Mouse (Mus musculus): Measurements from ENCODE around the gene Mark3.

Mark3 gene

DNA sequence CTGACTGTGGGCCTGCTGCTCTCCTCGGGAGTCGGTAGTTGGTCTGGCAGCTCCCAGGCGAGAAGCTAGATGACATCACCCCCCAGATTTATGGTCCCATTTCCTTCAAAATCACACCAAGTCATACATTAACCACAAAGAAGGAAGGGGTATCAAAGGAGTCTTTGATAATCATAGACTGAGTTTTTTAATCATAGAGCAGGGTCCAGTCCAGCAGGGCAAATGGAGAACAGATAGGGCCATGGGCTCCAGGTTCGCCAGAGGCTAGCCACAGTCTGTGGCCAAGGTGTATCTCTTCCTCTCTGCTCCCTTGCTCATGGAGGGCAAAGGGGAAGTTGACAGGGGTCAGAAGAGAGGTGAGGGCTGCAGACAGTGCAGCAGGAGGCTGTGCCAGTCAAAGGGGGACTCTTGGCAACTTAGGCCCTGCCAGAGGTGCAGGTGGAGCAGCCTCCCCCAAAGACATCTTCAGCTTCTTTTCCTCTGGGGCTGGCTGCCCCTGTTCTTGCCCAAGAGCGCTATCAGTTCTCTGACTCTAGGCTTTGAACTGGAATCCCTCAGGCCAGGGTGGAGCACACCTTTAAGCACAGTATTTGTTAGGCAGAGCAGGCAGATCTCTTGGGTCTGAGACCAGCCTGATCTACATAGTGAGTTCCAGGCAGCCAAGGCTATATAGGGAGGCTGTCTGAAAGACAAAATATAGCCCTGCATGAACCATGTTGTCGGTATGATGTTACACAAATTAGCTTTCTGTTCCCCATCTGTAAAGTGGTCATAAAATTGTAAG is 101.7 kb downstream of the Mark3 start:
- WGBS: 93% methylated on average over 6 of the region's 6 CpGs

DNA sequence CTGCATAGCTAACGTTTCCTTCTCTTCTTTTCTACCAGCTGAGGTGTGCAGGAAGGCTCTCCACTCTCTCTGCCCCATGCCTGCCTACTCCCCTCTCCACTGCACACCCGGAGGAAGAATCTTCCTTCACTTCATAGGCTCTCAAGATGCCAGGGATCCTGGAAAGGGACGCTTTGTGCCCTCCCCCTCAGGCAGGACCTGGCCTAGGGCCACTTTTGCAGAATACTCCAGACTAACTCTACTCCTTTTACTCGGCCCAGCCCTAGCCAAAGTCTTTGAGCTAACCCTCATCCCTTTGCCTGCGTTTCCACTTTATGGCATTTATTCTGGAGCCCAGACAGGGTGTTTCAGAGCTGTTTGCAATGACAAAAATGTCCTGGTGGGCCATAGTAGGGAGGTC is 103.1 kb downstream of the Mark3 start:
- WGBS: 8% methylated on average over 5 of the region's 5 CpGs

DNA sequence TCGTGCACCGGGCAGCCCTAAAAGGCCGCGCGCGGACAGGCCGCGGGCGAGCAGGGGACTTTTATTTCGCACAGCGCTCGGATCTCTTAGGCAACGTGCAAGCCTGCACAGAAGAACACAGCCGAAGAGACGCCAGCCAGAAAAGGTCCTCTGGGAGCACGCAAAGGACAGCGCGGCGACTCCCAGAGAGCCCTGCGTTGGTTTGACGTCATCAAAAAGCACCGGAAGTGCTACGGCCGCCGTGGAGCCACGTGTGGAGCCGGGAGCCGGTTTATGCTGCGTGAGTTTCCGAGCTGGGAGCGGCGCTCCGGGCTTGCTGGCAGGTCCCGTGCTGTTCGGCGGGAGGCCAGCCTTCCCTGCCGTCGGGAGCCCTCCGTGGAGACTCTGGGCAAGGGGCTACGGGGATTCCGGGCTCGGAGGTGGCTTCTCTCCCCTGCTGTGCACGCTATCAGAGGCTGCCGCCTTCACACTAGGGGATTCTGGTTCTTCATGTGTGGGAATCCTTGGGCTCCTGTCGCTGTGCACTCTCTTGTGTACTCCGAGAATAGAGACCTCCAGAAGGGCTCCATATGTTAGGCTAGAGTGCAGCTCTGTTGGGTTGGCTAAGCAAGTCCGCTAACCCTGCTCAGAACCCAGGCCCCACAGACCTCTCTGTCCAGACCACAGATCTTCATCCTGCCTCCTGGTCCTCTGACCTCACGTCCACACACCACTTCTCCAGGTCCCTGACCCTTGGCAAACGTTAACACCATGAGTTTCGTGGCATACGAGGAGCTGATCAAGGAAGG is 103.8 kb downstream of the Mark3 start, which contains the start of gene Trmt61a:
TSS of gene Trmt61a (plus strand) at position 224 of the 788 bp plus-strand sequence.
- under 1% methylated on average over 51 of the region's 51 CpGs for WGBS

DNA sequence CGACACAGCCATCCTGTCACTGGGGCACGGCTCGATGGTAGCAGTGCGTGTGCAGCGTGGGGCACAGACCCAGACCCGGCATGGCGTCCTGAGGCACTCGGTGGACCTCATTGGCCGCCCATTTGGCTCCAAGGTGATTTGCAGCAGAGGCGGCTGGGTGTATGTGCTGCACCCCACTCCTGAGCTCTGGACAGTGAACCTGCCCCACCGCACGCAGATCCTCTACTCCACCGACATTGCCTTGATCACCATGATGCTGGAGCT is 104.3 kb downstream of the Mark3 start:
- 6% methylated on average over 13 of the region's 13 CpGs for WGBS

DNA sequence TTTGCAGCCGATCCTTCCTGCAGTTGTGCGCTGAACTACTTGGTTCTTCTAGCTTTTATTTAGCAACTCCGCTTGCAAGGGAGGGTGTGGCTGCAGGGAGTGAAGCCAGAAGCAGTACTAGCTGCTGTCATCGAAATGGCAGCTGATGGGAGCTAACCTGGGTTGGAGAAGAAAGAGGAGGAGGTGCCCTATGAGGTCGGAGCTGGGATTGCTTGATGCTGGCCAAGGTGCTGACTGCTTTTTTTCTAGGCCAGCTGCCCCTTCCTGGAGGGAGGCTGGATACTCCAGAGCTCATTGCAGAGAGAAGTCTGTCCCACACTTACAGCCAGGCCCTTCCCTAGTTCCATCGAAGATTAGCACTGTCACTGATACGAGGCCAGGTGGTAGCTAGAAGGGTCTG is 104.7 kb downstream of the Mark3 start:
- WGBS: 39% methylated on average over 7 of the region's 7 CpGs

DNA sequence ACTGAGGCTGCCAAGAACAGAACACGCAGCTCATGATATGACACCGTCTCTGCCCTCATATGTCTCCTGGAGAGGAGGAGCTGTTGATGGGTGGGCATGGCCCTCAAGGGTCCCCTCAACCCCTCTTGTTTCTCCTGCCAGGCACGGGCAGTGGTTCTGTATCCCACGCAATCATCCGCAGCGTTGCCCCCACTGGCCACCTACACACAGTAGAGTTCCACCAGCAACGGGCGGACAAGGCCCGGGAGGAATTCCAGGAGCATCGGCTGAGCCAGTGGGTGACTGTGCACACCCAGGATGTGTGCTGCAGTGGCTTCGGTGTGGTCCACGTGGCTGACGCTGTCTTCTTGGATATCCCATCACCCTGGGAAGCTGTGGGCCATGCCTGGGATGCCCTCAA is 106.3 kb downstream of the Mark3 start:
- 56% methylated on average over 13 of the region's 13 CpGs for WGBS

DNA sequence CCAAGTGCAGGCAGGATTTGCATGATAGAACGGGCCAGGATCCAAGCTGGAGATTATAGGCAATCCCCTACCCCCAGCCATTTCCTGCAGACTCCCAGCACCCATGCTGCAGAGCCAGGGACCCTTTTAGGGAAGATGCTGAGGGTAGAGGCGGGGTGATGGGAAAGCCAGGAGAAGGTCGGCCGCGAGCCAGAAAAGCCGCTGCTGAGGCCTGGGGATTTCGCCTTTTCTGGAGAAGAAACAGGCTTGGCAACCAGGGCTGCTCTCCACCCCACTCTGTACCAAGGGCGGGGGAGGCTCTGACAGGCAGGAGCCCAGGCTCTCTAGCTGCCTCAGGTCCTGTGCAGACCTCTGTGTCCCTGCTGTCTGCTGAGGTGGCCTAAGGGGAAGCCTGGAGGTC is 107.0 kb downstream of the Mark3 start:
- 54% methylated on average over 8 of the region's 8 CpGs for WGBS

DNA sequence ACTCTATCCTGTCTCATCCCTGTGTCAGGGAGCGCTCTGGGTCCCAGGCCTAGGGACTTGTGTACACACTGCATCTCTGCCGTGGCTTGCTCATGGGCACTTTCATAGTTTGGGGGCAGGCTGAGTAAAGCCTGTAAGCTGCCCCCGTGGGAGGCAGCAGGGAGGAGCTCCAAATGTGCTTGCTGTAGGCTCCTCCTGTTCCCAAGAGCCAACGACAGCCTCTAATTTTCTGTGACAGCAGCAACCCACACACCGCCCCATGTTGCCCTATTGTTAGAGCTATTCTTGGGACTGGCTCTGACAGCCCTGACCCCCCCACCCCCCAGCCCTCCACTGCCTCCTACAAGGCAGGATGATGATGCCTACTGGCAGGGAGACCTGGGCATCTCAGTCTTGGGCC is 107.7 kb downstream of the Mark3 start:
- 65% methylated on average over 5 of the region's 5 CpGs for WGBS

DNA sequence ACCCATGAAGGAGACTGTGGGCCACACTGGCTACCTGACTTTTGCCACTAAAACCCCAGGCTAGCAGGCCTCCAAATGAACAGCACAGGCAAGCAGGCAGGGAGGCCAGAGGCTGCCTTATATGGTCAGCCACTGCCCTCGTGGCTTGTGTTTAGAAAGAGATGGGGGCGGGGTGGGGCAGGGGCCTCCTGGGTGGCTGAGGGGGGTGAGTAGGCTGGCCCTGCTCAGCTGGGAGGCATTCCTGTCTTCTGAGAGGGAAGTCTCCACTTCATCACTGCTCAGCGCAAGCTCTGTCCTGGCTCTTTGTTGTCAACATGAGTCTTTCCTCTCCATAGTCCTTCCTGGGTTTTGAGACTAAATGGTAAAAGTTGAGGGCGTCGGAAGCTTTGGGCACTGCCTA is 108.5 kb downstream of the Mark3 start:
- WGBS: 75% methylated on average over 5 of the region's 5 CpGs

DNA sequence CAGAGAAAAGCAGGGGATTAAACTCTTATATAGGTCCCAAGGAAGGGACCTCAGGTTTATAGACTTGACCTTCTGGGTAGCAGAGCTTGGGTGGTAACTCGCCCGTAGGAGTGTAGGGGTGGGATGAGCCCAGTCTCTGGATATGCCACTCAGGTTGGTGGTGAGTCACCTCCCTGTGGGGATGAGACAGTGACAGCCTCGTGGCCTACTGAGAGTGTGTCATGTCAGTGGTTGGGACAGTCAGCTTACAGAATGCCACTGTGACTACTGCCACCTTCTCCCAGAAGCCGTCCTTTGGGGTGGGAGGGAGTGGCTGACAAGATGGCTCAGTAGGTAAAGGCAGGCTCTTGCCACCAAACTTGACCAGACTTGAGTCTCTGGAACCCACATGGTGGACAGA is 112.1 kb downstream of the Mark3 start:
- WGBS: 68% methylated on average over 4 of the region's 4 CpGs

DNA sequence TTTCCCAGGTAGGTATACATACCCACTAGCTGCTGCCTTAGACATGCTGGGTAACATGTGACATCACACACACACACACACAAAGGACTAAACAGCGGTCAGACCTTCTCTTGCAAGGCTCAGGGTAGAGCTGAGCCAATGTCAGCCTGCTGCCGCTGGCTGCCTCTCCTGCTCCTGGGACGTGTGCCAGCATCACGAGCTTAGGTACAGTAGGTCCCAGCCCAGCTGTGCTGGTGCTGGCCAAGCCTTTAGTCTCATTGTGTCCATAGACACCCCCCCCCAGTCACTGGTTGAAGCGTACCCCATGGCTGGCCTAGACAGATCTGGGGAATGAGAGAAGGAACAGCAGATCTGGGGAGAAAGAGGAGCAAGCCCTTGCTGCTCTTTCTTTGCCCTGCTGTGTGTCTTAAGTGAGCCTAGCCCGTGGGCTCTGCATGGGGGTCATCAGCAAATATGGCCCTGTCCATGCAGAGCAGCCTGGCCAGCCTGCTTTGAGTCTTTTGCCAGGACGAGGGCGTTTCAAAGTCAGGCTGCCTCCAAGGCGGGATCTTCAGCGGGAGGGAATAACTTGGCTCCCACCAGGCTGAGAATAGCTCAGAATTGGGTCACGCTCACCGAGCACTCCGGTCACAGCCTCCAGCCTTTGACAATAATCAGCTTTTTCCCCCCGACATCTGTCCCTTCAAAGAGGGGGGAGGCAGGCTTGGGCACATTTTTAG is 113.2 kb downstream of the Mark3 start:
- WGBS: 8% methylated on average over 14 of the region's 14 CpGs

DNA sequence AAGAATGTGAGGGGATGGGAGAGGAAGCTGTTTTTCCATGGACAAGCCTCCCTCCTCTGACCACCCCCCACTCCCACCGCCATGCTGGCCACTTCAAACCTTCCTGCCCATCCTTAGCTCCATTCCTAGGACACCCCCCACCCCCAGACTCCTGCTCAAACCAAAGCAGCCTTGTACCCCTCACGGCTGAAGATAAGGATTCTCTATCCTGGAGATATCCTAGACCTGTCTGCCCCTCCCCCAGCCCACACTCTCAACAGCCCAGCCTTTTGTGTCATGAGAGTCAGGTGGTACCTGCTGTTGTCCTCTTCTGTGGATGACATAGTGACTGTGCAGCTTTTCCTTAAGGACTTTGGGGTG is 113.7 kb downstream of the Mark3 start:
- 17% methylated on average over 2 of the region's 2 CpGs for WGBS

DNA sequence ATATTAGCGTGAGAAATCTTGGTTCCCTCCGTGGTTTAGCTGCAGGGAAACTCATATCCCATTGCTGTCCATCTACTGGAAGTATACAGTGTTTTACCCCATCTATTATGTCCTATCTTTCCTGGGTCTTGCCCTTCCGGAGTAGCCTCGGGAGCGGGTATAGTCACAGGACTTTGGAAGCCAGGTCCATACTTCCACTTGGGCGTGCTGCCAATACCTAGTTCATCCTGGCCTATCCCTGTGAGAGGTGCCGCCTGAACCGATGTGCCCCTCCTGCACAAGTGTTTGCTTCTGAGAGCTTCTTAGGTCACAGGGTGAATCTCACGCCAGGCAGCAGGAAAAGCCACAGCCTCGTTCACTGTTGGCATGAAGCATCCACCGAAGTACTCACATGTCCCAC is 115.1 kb downstream of the Mark3 start:
- WGBS: 78% methylated on average over 11 of the region's 11 CpGs

DNA sequence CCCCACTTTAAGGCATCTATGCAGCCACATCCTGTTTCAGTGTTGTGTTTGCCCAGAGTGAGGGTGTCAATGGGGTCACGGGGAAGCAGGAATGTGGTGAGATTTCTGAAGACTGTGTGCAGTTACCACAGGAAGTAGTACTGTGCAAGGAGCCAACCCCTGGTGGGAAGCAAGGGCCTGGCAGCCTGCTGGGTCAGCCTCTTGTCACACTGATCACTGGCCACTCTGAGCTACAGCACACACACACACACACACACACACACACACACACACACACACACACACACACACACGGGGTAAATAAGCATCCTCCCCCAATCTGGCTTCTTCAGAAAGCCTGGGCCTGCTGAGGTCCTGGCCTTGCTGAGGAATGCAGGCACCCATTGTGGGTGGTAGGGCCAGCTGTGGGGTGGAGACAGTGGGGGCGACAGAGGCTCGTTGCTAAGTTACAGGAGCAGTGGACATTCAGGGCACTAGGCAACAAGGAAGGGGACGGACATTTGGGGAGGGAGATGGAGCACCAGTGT is 117.1 kb downstream of the Mark3 start:
- WGBS: 19% methylated on average over 5 of the region's 5 CpGs

DNA sequence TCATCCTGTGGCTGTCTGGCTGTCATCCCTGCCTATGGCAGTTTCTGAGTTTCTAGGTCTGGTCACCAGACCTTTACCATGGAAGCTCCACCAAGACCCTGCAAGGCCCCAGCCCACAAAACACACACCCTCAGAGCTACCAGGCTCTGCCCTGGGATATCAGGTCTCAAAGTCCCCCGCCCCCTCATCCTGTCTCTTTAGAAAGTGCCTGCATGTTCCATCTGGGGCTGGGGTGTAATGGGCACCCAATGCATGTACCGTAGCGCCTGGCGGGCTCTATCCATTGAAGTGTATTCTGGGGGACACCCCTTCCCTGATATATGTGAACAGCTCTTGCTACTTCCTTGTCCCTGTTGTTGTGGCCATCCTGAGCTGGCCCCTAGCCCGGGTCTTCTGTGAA is 118.6 kb downstream of the Mark3 start:
- 78% methylated on average over 5 of the region's 5 CpGs for WGBS

DNA sequence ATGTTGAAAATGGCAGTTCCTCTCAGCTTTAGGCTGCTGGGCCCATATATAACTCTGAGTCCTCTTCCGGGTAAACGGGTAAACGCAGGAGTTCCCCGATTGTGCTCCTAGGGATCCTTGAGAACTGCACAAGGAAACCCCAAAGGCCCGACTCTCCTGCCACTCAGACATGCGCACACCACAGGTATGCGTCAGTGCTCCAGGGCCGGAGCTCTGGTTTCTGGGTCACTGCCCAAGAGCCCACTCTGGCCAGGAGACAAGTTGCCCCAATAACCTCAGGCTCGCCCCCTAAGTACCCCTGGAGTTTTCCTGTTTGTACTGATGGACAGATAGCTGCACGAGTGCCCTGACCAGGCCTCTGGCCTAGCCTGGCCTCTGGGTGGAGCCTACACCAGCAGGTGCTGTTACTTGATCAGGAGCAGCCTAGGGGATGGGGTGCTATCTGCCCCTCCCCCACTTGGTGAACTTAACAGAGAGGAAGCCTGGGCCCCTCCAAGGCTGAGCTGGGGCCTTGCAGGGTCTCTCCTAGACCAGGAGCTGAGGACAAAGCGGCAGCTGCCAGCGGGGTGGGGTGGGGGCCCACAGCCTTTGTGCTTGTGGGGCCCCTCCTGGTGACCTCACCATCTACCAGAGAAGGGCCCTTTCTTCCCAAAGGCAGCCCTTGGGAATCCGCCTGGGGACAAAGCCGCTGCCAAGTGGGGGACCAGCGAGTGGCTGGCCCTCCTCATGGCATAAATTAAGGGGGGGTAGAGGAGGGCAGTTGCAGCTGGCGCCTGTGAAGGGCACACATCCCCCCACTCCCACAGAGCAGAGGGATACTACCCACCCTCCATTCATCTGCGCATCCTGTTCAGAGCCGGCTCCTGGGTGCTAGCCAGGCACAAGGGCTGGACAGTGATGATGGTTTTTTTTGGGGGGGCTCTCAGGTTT is 119.3 kb downstream of the Mark3 start:
- 32% methylated on average over 18 of the region's 18 CpGs for WGBS

DNA sequence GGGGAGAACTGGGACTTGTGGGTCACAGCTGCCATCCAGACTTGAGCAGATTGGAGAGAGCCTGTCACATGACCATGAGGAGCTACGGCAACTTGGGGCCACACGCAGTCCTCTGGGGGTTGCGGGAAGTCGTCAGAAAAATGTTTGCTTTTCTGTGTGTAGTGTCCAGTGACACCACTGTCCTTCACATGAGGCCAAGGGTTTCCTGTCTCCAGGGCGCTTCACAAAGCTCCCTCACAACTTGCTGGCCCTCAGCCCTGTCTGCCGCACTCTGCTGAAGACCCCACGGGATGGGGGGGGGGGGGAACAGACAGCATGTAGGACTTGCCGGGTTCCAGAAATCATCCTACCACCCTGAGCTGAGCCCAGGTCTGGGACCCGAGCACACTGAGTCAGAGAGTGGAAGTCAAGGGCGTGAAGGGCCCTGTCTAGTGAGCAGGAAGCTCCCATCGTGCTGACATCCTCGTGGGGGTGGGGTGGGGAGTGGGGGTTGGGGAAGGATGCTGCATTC is 120.0 kb downstream of the Mark3 start:
- 7% methylated on average over 12 of the region's 12 CpGs for WGBS

DNA sequence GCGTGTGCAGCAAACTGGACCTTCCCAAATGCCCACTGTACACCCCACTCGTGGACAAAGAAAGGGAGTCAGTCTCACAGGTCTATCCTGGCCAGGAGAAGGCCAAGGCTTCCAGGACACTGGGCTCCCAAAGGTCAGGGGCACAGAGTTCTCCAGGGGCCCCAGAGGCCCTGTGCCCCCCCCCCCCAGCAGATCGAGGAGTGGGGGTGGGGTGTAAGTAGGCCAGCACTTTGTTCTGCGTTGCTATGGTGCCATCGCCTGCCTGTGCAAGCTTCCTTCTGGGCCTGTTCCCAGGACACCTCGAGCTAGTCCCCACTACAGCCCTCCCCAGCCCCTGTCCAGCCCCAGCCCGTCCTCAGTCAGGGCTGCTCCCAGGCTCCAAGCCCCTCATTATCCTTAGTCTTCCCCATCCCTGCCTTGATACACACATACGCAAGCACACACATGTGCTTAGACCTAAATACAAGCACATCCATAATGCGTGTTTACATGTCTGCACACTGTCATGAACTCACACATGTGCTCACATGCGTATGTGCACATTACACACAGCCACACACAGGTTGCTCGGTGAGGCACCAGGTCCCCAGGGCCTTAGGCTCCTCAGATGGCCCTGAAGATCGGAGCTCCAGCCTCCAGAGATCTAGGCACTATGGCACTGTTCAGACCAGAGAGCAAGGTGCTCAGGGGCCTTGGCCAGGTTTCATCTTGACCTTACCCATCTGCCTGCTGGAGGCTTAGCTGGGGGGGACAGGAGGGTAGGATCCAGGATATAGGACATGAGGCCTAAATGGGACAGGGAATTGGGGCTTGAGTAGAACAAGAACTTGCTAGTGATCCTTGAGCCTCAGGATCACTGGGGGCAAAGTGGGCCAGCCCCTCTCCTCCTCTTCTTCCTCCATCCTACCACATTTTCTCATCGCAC is 120.8 kb downstream of the Mark3 start:
- 34% methylated on average over 13 of the region's 13 CpGs for WGBS

DNA sequence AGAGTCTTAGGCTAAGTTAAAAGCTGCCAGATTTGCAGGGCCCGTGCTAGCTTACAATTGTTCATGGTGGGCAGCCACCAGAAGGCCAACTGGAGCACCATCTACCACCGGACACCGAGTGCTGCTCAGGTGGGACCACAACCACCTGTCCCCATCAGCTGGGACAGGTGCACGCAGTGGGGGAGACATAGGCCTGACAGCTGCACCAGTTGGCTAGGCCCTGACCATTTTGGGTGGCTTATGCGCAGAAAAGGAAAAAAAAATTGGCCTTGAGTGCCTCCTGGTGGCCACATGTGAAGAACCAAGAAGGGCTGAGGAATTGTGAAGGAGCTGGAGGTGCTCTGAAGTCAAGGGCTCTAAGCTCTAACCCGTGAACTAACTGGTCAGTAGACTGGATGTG is 121.9 kb downstream of the Mark3 start:
- 14% methylated on average over 6 of the region's 6 CpGs for WGBS

DNA sequence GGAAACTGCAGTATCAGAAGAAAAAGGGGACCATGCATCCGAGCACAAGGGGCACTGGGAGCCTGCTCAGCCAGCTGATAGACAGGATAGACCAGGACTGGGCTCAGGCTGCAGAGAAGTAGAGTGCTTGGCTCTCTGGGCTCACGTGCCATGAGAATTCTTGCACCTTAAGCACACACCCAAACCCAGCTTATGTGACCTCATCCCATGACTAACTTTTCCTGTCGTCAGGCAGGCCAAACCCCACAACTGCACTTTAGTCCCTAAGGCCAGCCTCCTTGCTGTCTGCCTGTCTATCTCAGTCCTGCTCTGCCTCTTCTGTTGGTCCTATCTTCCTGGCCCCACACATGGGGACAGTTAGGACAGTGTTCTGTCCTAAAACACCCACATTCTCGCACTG is 123.4 kb downstream of the Mark3 start:
- 79% methylated on average over 4 of the region's 4 CpGs for WGBS

Data from cerebral cortex, adult 2 months (tissue).